Mouse (Mus musculus) thymus, postnatal 10 days (tissue): ENCODE results near the gene Ankrd13a.
"Not testable (repeated sequence)": the region's sequence is repeated elsewhere in the genome, so short reads cannot be mapped to it uniquely, and the experiment has no call there.

Experiments used
- DNase-seq, 2 experiments: peaks; one replicate each; pipeline ENCODE4 v3.0.0; 2021; ENCODE audit warnings: low spot score in 2 of 2

The Ankrd13a gene

DNA sequence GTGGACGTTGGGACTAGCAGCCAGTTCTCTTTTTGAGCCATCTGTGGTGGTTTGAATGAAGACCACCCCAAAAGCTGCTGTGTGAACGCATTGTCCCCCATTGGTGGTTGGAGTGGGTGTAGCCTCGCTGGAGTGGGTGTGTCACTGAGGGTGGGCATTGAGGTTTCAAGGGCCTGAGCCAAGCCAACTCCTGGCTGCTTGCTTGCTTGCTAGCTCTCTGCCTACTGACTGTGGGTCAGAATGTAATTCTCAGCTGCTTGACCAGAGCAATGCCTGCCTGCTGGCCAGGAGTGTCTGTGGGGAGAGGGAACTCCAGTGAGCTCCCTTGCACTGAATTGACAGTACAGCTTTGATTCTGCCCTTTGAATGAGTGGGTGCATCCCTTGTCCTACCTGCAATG, 55.3 kb downstream of the Ankrd13a start:
- DNase-seq, result no peak

DNA sequence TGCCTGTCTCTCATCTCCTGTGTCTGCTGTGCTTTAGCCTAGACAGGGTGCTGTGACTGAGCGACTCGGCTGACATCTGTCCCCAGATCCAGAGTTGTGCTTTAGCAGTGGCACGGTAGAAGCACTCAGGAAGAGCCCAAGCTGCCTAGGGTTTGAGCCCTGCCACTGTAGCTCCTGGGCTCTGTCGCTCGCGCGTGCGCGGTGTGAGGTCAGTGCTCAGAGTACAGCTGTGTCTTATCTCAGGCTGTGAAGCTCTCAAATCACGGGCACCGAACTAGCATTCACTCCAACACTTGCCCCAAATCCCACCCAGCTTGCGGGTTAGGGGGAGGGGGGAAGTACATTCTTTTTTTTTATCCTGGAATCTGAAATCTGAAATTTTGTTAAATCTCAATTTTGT, 62.4 kb downstream of the Ankrd13a start:
- DNase-seq, result no peak

DNA sequence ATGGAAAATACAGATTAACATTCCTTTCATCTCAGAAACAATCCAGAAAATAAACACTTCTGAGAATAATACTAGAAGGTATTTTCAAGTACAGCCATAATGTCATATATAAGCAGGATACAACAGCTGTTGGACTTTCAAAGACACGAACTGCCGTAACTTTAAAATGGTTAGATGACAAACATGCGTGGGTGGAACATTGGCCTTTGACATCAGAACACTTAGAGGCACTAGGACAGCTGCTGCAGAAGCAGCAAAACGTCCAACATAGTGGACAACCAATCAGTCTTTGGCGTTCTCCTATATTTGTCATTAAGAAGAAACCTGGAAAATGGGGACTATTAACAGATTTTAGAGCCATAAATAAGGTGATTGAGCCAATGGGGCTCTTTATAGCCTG, 66.0 kb downstream of the Ankrd13a start:
- not testable (repeated sequence) for DNase-seq

DNA sequence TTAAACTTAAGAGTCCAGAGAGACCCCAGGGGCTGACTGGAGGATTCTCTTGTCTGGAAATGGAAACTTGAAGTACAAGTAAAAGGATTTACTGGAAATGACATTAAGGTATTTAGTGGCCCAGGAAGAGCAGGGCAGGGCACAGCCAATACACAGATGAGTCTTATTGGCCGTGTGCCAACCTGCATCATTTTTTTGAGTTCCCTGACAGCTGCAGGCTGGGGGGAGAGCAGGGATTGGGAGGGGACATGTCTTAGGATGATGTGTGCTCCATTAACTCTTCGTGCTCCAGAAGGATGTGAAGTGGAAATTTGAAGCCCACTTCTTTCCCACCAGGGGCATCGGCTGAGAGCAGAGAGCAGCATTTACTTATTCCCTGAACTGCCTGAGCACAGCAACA, 67.7 kb downstream of the Ankrd13a start:
- not testable (repeated sequence) for DNase-seq

DNA sequence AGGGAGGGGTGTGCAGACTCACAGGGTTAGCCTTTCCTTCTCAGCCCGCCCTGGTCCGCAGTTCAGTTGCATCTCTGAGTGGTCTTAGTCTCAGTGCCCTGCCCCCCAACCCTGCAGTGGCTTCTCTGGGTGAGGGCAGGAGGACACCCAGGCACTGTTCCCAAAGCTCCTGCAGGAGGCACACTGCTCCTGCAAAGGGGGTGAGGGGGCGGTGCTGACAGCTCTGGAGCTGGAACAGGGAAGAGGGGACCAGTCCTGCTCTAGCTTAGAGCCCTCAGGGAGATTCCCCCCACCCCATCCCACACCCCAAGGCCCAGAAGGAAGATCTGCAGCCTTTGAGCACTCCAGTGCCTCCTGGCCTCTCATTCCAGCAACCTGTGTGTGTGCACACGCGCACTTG, 68.2 kb downstream of the Ankrd13a start:
- DNase-seq, result no peak

DNA sequence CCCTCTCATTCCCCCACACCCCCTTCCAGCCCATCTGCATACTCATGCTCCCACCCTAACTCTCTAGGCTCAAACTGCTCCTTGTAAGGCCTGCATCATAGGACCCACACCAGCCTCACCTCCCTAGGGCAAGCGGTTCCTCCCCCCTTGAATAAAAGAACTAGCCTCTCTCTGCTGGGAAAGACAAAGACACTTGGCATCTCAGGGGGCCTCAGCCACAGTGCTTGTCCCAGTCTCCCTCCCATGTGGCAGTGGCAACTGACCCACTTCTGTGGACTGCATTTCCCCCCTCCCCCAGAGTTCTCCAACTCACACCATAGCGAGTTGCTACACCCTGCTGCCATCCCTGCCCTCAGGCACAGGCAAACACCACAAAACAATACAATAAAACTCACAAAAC, 69.9 kb downstream of the Ankrd13a start:
- not testable (repeated sequence) for DNase-seq

DNA sequence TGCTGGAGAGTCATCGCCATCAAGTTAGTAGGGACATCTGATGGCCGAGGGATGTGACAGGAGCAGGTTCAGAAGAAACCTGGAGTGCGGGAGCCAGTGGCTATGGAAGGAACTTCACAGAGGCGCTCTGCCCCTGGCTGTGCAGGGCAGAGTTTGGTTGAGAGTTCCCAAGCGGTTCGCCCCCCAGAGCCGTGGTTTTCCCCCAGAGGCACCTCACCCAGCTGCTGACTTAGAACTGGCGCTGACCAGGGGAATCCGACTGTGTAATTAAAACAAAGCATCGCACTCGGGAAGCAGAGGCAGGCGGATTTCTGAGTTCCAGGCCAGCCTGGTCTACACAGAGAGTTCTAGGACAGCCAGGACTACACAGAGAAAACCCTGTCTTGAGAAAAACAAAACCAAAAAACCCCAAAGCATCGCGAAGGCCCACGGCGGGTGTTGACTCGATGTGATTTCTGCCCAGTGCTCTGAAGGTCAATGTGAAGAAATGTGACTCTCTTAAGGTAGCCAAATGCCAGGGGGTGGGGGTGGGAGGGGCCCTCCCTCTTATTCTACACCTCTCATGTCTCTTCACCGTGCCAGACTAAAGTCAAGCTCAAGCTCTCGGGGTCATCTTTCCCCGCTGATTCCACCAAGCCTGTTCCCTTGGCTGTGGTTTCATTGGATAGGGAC, 77.2 kb downstream of the Ankrd13a start:
- no peak for DNase-seq

DNA sequence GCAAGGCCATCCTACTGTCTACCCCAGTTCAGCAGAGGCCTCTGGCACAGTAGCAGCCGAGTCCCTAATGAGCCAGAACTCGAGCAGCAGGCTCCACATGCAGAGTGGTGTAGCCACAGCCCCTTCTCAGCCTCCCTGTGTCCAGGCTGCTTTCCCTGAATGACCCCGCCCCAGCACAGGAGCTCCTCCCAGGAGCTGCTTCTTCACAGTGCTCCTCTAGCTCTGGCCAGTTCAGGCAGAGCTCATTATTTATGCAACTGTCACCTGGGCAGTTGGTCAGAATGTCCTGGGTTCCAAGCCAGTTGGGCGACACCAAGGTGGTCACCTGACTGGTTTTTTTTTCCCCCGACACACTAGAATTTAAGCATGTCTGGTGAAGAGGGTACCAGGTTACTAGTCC, 78.9 kb downstream of the Ankrd13a start, which contains the start of gene 4930519G04Rik:
Gene 4930519G04Rik (plus strand): TSS at position 301 of the 400 bp plus-strand sequence.
- DNase-seq, result not testable (repeated sequence)
